Mouse (Mus musculus): ENCODE results near the gene Mast2. TPM values are rescaled to one million over a fixed set of nuclear protein-coding genes. Genes with fewer than 3 reads are reported as not detected.

Gene Mast2
- total and polyA plus RNA-seq, 2 experiments from 2014 or later: 36.2 to 95.1 TPM

GRCm38 (mm10) chr4:116377973-116378667, 85.9 kb downstream of the Mast2 start:
- Histone ChIP-seq H3K27me3 (ENCODE audit: insufficient read depth, low read length) (no peaks in the 10 kb centered on the region), H3K36me3 (ENCODE audit: insufficient read depth) (no peaks in the 10 kb centered on the region), H3K4me1 (ENCODE audit: insufficient read depth) (no peaks in the 10 kb centered on the region), H3K4me3 (ENCODE audit: low read depth, low read length) (no peak overlapping the region), H3K9ac (no peak overlapping the region), H3K9me3 (ENCODE audit: low read length) (no peaks in the 10 kb centered on the region), H3K4me2 (ENCODE audit: low read depth) (no peak overlapping the region), H3K27ac (ENCODE audit: low read depth, low read length) (no peak overlapping the region)
- no peak for TF ChIP-seq CTCF (IDR thresholded peaks at IDR 0.05; ENCODE audit: low read depth)
- 49% methylated on average over 2 of the region's 2 CpGs for WGBS
- DNase-seq: no peak
- no peak for ATAC-seq

DNA sequence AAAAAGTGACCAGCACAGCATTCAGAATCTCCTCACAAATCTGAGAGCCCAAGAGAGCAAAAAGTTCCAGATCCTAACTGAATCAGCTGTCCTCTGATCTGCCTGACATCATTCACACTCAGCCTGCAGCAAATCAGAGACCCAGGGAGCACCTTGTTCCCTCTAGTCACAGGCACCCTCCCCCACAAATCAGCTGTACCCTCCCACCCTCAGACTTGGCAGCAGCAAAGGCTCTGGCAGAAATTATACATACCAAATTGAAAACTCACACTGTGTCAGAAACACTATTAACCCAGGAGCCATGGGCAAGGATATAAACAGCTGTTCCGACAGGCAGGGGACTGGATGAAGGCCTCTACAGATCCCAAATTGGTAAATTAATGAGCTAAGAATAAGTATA, 92.3 kb downstream of the Mast2 start:
- Histone ChIP-seq H3K4me2 (ENCODE audit: low read depth) (no peak overlapping the region), H3K36me3 (ENCODE audit: insufficient read depth) (no peaks in the 10 kb centered on the region), H3K27ac (ENCODE audit: low read depth, low read length) (no peak overlapping the region), H3K9ac (no peak overlapping the region), H3K9me3 (ENCODE audit: low read length) (no peaks in the 10 kb centered on the region), H3K27me3 (ENCODE audit: insufficient read depth, low read length) (no peaks in the 10 kb centered on the region), H3K4me3 (ENCODE audit: low read depth, low read length) (no peak overlapping the region), H3K4me1 (ENCODE audit: insufficient read depth) (no peaks in the 10 kb centered on the region)
- DNase-seq: peak; percentile 6
- WGBS: 20% methylated on average over 1 of the region's 1 CpGs
- peak; percentile 34 for ATAC-seq
- no peak for TF ChIP-seq CTCF (IDR thresholded peaks at IDR 0.05; ENCODE audit: low read depth)

GRCm38 (mm10) chr4:116358099-116358498, 105.9 kb downstream of the Mast2 start:
- no peak for DNase-seq
- no peak for ATAC-seq
- Histone ChIP-seq H3K4me1 (ENCODE audit: insufficient read depth) (no peaks in the 10 kb centered on the region), H3K9me3 (ENCODE audit: low read length) (no peaks in the 10 kb centered on the region), H3K27me3 (ENCODE audit: insufficient read depth, low read length) (no peaks in the 10 kb centered on the region), H3K9ac (no peak overlapping the region), H3K27ac (ENCODE audit: low read depth, low read length) (no peak overlapping the region), H3K4me3 (ENCODE audit: low read depth, low read length) (no peak overlapping the region), H3K4me2 (ENCODE audit: low read depth) (no peak overlapping the region), H3K36me3 (ENCODE audit: insufficient read depth) (no peaks in the 10 kb centered on the region)
- 100% methylated on average over 1 of the region's 1 CpGs for WGBS
- TF ChIP-seq CTCF (IDR thresholded peaks at IDR 0.05; ENCODE audit: low read depth): no peak

DNA sequence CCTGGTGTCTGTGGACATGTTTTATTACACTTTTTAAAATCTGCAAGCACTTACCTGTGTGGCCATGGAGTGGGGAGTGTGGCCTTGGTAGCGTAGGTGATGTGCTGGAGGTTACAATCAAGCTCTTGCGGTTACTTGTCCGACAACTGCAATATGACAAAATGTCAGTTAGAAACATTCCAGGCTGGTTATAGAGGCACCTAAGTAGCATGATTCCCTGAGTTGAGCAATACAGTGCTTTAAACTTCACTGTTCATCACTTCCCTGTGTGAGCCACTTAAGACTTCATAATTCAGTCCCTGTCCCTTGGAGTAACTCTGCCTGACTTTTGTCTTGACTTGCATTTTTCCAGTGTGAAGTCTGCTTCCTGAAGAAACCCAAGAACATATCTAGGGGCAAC, 111.1 kb downstream of the Mast2 start:
- H3K36me3 ChIP-seq (ENCODE audit: insufficient read depth): peaks cover 6% of the 10 kb centered on the region
- 99% methylated on average over 3 of the region's 3 CpGs for WGBS
- H3K9ac ChIP-seq: no peak overlapping the region
- no peaks in the 10 kb centered on the region for H3K4me1 ChIP-seq (ENCODE audit: insufficient read depth)
- H3K4me2 ChIP-seq (ENCODE audit: low read depth): no peak overlapping the region
- H3K9me3 ChIP-seq (ENCODE audit: low read length): no peaks in the 10 kb centered on the region
- TF ChIP-seq CTCF (IDR thresholded peaks at IDR 0.05; ENCODE audit: low read depth): no peak
- H3K27me3 ChIP-seq (ENCODE audit: insufficient read depth, low read length): no peaks in the 10 kb centered on the region
- ATAC-seq: no peak
- DNase-seq: no peak
- H3K4me3 ChIP-seq (ENCODE audit: low read depth, low read length): no peak overlapping the region
- no peak overlapping the region for H3K27ac ChIP-seq (ENCODE audit: low read depth, low read length)

GRCm38 (mm10) chr4:116352496-116352895, 111.5 kb downstream of the Mast2 start:
- no peaks in the 10 kb centered on the region for H3K27me3 ChIP-seq (ENCODE audit: insufficient read depth, low read length)
- H3K9me3 ChIP-seq (ENCODE audit: low read length): no peaks in the 10 kb centered on the region
- H3K27ac ChIP-seq (ENCODE audit: low read depth, low read length): no peak overlapping the region
- ATAC-seq (no peak), DNase-seq (no peak)
- WGBS: 71% methylated on average over 3 of the region's 3 CpGs
- H3K4me2 ChIP-seq (ENCODE audit: low read depth): no peak overlapping the region
- H3K4me1 ChIP-seq (ENCODE audit: insufficient read depth): no peaks in the 10 kb centered on the region
- H3K4me3 ChIP-seq (ENCODE audit: low read depth, low read length): no peak overlapping the region
- no peak for TF ChIP-seq CTCF (IDR thresholded peaks at IDR 0.05; ENCODE audit: low read depth)
- H3K36me3 ChIP-seq (ENCODE audit: insufficient read depth): peaks cover 6% of the 10 kb centered on the region
- H3K9ac ChIP-seq: no peak overlapping the region

GRCm38 (mm10) chr4:116342119-116342518, 121.9 kb downstream of the Mast2 start:
- H3K27ac ChIP-seq (ENCODE audit: low read depth, low read length): no peak overlapping the region

GRCm38 (mm10) chr4:116336294-116336693, 127.7 kb downstream of the Mast2 start:
- no peak overlapping the region for H3K9ac ChIP-seq
- no peak for ATAC-seq
- WGBS: 90% methylated on average over 1 of the region's 1 CpGs
- no peak overlapping the region for H3K4me3 ChIP-seq (ENCODE audit: low read depth, low read length)
- no peaks in the 10 kb centered on the region for H3K27me3 ChIP-seq (ENCODE audit: insufficient read depth, low read length)
- no peak overlapping the region for H3K27ac ChIP-seq (ENCODE audit: low read depth, low read length)
- peaks cover 6% of the 10 kb centered on the region; the same call in 1 of the 2 replicates for H3K36me3 ChIP-seq (ENCODE audit: insufficient read depth)
- no peaks in the 10 kb centered on the region for H3K4me1 ChIP-seq (ENCODE audit: insufficient read depth)
- TF ChIP-seq CTCF (IDR thresholded peaks at IDR 0.05; ENCODE audit: low read depth): no peak
- DNase-seq: no peak
- no peak overlapping the region for H3K4me2 ChIP-seq (ENCODE audit: low read depth)
- no peaks in the 10 kb centered on the region for H3K9me3 ChIP-seq (ENCODE audit: low read length)

More at GRCm38 (mm10) chr4:116342119-116342518, 121.9 kb downstream of the Mast2 start:
- peak; percentile 76 for DNase-seq
- no peak overlapping the region for H3K9ac ChIP-seq
- no peak overlapping the region for H3K4me2 ChIP-seq (ENCODE audit: low read depth)
- ATAC-seq: peak; percentile 69
- no peaks in the 10 kb centered on the region for H3K27me3 ChIP-seq (ENCODE audit: insufficient read depth, low read length)
- TF ChIP-seq CTCF (IDR thresholded peaks at IDR 0.05; ENCODE audit: low read depth): peak; percentile 77
- no peaks in the 10 kb centered on the region for H3K9me3 ChIP-seq (ENCODE audit: low read length)
- no peak overlapping the region for H3K4me3 ChIP-seq (ENCODE audit: low read depth, low read length)
- H3K36me3 ChIP-seq (ENCODE audit: insufficient read depth): no peaks in the 10 kb centered on the region
- no peaks in the 10 kb centered on the region for H3K4me1 ChIP-seq (ENCODE audit: insufficient read depth)

Data from forebrain, postnatal 0 days (tissue).